Mouse (Mus musculus) cerebellum, postnatal 10 days (tissue): ENCODE measurements around the gene Slc19a2.
A peak's percentile ranks its signal among the peaks of the same experiment; 100 is the strongest.

Experiments
- DNase-seq, 2 experiments: peaks; one replicate each; pipeline ENCODE4 v3.0.0; 2021; ENCODE audit warnings: mixed read lengths in 2 of 2

Gene Slc19a2

DNA sequence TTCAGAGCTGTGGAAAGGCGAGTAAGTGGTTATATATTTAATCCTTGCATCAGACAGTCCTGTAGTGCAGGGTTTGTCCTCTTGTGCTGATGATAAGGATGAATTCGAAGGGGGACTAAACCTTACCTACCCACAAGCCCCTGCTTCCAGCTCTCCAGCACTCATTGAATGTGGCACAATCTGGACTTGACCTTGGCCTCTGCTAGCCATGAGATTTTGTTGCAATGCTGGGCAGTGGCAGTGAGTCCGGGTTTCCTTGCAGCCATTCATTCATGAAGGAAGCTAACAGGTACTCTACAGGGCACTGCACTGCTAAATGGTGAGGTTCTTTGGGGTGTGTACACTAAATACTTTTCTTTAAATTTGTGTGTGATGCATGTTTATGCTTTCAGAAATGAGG lies 6.0 kb downstream of the Slc19a2 start:
- no peak for DNase-seq

DNA sequence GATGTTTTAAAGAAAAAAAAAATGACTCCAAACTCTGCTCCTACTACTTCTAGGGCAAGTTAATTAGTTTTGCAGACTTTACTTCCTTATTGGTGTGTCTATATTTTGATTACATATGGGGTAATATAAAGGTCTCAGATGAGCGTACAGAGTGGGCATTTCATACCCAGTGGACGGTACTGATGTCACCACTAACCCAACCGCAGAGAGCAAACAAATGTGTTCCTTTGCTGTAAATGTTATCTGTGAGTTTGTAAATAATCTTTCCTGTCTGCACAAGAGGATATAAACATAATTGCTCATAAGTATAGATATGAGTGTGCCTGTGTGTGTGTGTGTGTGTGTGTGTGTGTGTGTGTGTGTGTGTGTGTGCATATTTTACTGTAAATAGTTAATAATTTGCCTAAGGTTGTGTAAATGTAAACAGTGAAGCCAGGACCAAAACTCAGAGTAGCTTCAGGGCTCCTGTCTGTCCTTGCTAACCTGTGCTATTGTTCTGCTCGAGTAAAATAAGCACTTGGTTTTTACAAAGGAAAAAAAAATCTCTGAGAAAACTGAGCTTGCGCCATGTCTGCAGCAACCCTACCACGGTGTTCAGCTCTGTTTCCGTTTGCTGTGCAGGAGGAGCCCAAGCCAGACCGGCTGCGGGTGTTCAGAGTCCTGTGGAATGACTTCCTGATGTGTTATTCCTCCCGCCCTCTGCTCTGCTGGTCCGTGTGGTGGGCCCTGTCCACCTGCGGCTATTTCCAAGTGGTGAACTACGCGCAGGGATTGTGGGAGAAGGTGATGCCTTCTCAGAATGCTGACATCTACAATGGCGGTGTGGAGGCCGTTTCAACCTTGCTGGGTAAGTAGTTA lies 11.6 kb downstream of the Slc19a2 start:
- no peak for DNase-seq

DNA sequence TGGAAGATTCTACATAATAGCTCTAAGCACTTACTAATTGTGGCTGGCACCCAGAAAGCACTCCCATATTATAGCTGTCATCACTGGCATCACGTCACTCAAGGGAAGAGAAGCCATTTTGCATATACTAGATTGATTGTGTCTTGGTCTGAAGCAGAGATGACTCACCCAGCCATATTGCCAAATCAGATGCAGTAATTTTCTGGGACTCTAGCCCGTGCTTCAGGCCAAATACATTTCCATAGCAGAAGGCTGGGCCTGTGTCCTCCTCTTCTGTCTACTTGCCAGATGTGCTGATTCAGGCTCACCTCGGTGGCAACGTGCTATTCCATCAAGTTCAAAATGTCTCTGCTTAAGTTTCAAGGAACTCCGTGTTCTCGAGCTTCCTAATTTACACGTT lies 12.7 kb downstream of the Slc19a2 start:
- DNase-seq: no peak

DNA sequence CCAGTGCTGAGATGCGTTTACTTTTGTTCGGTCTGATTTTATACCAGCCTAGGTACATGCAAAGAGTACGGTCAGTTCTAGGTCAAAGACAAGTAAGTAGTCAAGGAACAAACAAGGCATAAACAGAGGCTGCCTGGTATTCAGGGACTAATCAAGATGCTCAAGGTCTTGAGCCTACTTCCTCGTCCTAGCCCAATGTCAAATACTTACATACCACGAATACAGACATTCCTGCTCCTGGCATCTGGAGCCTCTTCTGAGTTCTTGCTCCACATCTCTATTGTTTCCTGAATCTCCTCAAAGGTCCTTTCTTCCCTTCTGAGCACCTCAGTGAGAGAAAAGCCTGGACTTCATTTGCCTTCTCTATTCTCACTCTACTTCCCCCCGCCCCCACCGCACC lies 22.1 kb downstream of the Slc19a2 start:
- no peak for DNase-seq

DNA sequence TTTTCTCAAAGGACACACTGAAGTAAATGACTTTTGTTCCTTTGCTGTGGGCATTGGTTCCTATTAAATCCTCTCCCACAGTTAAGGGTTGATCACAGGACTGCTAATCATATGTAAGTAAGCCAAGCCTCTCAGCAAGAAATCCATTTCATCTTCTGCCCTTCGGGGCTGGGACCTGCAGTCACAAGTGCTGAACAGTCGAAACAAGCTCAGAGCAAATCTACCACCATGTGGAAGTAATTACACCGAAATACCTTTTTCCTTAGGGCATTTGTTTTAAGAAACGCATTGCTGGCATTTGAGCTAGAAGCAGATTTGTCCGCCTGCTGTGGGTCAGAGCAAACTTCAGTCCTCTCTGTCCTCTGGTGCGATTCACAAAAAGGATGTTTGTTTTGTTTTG lies 24.8 kb downstream of the Slc19a2 start:
- no peak for DNase-seq

DNA sequence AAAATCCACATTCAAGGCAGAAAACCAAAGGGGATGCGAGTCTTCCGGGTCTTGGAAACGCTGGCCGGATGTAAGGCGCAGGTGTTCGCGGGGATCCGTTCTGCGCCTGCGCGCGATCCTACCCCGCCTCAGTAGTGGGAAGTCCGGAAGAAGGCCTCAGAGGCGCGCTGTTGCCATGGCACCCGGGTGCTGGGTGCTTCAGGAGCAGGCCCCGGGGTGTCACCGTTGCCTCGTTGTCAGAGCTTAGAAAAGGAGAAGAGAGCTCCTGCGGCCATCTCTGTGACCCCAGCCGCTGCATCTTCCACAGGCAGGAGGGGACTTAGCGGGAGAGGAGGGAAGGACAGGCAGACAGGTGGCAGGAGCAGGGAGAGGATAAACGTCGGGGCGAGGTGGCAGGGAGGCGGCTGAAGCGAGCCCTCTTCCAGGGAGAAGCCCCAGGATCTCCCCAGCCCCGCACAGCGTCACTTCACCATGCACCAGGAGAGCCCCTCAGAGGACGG lies 26.7 kb downstream of the Slc19a2 start, which contains the start of gene Ccdc181:
Ccdc181 (plus strand) TSS at position 131 of the 500 bp plus-strand sequence.
- peak; percentile 94 to 97 for DNase-seq

DNA sequence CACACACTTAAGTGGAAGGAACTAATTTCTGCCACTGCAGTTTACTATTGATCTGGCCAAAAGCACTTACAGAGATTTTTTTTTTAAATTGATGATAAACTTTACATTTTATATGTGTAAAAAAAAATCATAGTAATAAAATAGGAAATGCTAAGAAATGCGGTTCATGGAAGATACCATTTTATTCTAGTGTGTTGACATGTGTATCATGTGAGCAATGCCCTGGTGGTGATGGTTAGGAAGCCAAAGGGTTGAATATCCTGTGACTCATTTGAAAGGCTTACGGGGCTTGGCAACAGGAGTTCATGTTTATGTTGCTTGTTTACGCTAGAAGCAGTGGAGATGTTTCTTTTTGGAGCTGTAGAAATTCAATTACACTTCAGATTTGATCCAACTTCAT lies 27.7 kb downstream of the Slc19a2 start:
- no peak for DNase-seq

DNA sequence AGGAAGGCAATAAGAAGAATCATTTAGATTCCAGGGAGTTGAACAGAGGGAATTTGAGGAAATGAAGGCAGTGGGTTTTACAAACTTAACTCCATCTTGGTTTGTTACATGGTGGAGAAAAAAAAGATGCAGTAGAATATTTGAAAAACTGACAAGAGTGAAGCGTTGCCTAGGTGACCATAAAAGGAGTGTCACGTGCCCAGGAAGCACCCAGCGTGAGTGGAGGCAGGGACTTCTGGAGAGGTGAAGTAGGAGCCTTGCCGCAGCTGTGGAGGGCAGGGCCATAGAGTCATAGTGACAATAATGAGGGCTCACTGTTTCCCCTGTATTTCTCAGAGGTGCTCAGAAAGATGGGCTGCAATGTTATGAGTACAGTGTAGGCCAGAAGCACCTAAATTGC lies 30.5 kb downstream of the Slc19a2 start:
- DNase-seq: no peak

DNA sequence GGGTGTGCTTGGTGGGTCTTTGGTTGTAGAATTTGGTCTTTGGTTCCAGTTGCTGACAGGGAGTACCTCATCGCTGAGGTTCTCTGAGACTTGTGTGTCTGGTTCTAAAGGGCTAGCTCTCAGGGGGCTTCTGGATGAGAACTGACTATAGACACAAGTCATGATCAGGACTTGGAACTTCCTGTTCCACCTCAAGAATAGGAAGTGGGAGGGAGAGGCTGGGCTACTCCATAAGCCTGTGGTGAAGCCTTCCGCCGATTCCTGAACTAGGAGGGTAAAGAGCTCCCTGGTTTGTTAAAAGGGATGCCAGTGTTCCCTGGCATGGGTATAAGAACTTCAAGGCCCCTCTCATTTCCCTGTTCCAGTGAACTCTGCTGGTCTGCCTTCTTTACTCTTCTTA lies 35.2 kb downstream of the Slc19a2 start:
- no peak for DNase-seq

DNA sequence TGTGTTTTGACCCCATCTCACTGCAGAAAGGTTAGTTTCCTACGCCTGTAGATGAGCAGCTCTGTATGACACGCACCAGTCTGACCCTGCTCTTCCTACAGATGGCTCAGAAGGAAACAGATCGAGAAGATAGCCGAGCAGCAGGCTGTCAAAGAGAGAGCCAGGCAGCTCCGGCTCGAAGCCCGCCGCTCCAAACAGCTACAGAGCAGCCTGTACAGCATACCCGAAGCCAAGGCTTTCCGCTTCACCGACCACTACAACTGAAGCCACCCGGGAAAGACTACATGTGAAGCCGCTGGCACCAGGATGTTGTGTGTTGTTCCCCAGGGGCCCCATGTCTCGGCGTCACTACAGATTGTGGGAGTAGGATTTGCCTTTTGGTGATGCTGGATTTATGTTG lies 38.6 kb downstream of the Slc19a2 start:
- peak; percentile 91 to 92 for DNase-seq

DNA sequence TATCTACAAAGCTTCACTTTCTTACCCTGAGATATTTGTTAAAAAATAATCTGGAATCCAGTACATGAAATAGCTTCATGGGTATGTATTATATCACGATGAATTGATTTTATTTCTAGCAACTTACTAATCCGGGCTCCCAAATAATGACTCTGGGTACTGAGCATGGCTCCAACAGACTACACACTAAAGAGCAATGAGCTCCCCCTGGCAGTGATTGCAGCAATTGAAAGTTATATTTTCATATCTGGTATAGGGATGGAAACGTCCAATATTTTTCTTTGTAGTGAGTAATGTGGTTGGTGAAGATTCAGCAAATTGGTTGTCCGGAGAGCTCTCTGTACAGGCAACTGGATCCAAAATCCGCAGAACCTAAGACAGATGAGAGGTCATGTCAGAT lies 43.2 kb downstream of the Slc19a2 start:
- DNase-seq: no peak

DNA sequence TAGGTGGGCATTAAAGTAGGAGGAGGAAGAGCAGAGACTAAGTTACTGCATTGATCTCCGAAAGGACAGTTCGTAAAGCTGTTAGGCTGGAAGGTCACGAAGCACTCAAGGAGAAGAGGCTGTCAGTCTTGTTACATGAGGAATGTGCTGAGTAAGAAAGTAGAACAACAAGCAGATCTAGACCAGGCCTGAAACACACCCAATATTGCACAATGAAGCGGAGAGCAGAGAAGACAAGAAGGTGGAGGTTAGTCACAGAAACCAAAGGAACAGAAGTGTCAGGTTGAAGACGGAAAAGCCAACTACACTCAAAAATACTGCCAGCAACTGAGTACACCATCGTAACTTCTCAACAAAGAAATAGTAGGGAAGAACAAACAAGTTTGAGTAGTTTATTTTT lies 45.2 kb downstream of the Slc19a2 start:
- DNase-seq: no peak

DNA sequence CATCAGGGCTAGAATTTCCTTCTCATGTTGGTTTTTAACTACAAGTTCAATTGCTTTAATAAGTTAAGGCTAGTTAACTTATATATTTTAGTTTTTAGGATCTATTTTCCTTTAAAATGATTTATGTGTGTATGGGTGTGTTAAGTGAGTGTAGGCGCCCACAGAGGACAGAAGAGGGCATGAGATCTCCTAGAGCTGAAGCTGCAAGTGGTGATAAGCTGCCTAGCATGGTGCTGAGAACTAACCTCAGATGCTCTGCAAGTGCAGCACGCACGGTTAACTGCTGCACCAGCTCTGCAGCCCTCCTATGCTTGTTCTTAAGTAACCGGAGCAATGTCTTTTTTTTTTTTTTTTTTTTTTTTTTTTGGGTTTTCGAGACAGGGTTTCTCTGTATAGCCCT lies 47.6 kb downstream of the Slc19a2 start:
- DNase-seq: no peak

DNA sequence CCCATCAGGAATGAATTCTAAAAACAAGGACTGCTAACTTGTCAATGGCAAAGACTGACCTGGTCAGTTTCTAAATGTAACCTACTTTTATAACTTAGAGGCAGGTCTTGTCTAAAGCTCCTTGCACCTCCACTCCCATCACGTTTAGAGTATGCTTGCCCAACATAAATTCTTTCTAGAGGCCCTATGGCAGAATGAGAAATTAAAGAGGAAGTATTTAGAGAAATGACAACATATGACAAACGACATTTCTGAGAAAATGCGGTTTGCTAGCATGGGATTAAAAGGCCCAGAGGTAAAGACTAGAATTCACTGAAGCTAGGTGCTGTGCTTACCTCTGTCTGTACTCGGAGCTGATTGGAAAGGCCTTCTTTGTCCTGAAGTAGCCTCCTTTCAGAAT lies 53.1 kb downstream of the Slc19a2 start:
- no peak for DNase-seq

DNA sequence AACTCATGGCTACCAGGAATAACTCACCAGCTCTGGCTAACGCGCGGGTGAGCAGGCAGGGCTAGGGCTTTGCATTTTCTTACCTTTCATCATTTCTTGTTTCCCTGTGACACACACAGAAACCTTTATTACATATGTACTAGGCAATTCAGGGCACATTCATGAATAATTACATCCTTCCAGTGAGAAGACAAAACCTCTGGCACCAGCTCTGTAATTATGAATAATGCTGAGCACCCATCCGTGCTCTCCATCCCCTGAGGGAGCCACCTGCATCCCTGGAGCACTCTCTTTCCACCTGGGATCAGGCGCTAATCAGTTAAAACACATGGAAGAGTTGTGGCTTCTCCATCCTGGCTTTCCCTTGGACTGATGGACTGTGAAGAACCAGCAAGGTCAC lies 55.0 kb downstream of the Slc19a2 start, which contains the start of gene Nme7:
Nme7 (plus strand) TSS at position 301 of the 400 bp plus-strand sequence.
- DNase-seq: no peak

DNA sequence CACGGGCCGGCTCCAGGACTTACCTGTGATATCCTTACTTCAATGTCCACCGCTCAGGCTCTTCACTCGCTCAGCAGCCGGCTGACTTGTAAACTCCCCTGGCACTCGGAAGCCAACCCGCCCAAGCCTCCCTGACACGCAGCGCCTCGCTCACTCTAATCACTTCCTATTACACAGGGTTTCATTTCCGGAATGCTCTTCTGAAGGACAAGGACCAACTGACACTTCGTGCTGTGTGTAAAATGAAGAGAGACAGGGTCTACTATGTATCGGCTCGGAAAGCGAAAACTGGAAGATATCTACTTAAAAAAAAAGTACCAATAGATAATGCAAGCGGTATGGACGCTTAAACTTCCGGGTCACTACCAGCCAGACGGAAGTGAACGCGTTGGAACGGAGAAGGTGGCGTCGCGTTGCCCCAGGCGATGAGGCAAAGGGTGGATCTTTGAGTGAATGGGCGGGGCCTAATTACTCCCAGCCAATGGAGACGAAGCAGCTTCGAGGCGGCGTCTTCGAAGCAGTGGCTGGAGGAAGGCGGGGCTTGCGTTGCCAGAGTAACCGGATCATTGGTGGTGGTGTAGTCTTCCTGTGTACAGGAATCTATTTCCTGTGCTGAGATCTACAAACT lies 58.4 kb downstream of the Slc19a2 start, which contains the start of gene Blzf1:
Blzf1 (minus strand) TSS at position 366 of the 628 bp plus-strand sequence.
- DNase-seq: peak; percentile 99

DNA sequence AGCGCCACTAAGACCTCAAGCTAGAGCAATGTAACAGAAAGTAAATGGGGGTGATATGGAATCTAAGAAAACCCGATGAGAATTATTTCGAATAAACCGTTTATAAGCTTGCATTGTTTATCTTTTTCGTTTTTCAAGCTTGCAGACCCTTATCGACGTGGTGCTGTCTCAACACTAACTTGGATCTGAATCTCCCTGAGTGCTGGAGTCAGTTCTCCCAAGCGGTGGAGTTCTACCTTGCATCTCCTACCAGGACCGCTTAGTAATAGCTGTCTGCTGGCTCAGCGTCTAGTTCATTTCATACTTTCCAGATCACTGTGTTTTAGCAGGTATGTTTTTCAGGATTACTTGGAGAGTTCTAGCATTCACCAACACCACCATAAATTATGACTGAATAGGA lies 59.1 kb downstream of the Slc19a2 start:
- no peak for DNase-seq

DNA sequence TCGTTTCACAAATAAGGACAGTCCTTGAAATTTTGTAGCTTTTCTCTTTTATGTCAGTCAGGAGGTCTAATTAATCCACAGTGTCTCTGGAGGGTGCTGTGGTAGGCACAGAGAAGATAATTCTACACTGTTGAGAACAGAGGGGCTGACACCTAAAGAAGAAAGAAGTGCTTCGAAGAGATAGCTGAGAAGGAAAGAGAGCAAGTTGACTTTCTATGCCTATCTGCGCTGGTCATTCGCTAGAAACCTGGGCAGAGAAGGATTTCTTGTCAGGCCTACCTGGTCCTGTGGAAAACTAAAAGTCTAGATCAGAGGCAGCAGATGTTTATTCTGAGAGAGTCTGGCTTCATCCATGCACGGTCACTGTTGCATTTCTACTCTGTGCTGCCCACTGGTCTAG lies 65.2 kb downstream of the Slc19a2 start:
- no peak for DNase-seq
